Mouse (Mus musculus) intestine, postnatal 0 days (tissue): ENCODE measurements around the gene Dcun1d3. TPM values are rescaled to one million over a fixed set of nuclear protein-coding genes. Genes with fewer than 3 reads are reported as not detected.

ENCODE experiments used
- ATAC-seq: fragments of 200-750 bp; cut with Nextera tagmentation; 2 replicates; pipeline ENCODE4 v1.8.0; 2017; ENCODE audit warnings: mild to moderate bottlenecking, moderate TSS enrichment, moderate library complexity
- H3K27ac ChIP-seq: fragments of 300-500 bp; sonication (generic); 2 replicates; pipeline ENCODE4 v1.5.1; 2014; ENCODE audit warnings: mild to moderate bottlenecking, low read depth, low read length, moderate library complexity
- H3K27me3 ChIP-seq: fragments of 300-500 bp; sonication (generic); replicated peaks from 2 replicates; pipeline ENCODE4 v1.6.1; 2014; ENCODE audit warnings: low read length, mixed read lengths; ENCODE audit not compliant: control insufficient read depth, insufficient read depth
- H3K36me3 ChIP-seq: fragments of 300-500 bp; sonication (generic); 2 replicates; pipeline ENCODE4 v1.6.1; 2014; ENCODE audit warnings: mild to moderate bottlenecking, moderate library complexity; ENCODE audit not compliant: control insufficient read depth, insufficient read depth
- H3K4me1 ChIP-seq: fragments of 300-500 bp; sonication (generic); replicated peaks from 2 replicates; pipeline ENCODE4 v1.6.1; 2014; ENCODE audit warnings: antibody characterized with exemption, low read length, mixed read lengths; ENCODE audit not compliant: control insufficient read depth, insufficient read depth
- H3K4me2 ChIP-seq: fragments of 300-500 bp; sonication (generic); replicated peaks from 2 replicates; pipeline ENCODE4 v1.6.1; 2014; ENCODE audit warnings: low read depth, mild to moderate bottlenecking, moderate library complexity
- H3K4me3 ChIP-seq: fragments of 300-500 bp; sonication (generic); 2 replicates; pipeline ENCODE4 v1.5.1; 2014; ENCODE audit warnings: low read depth, low read length
- H3K9ac ChIP-seq: fragments of 300-500 bp; sonication (generic); 2 replicates; pipeline ENCODE4 v1.6.1; 2014; ENCODE audit warnings: mild to moderate bottlenecking, low read depth, low read length
- H3K9me3 ChIP-seq: fragments of 300-500 bp; sonication (generic); 2 replicates; pipeline ENCODE4 v1.6.1; 2016; ENCODE audit warnings: mixed run types; ENCODE audit not compliant: control insufficient read depth
- CTCF ChIP-seq: sonication (generic); IDR thresholded peaks from 2 replicates; pipeline ENCODE4 v1.5.1; 2016; ENCODE audit warnings: low read depth, mild to moderate bottlenecking, control low read depth, antibody characterized with exemption, moderate library complexity
- WGBS: fragments of 180-500 bp; shearing (Covaris S2); extraction: QIAGEN DNeasy Blood & Tissue Kit; methylation state at CpG from one replicate; pipeline ENCODE4 v1.1.7; 2014; 5-methylcytosine and 5-hydroxymethylcytosine counted together
- polyA plus RNA-seq: library from polyadenylated mRNA; unstranded; fragments of >200 nt; fragmentation: Nextera tagmentation; extraction: Ambion mirVana; gene quantifications from 2 replicates; pipeline ENCODE4 v1.2.1, GENCODE M21; 2015

Gene Dcun1d3
- polyA plus RNA-seq, 1 experiment from 2014 or later: 11.9 TPM

DNA sequence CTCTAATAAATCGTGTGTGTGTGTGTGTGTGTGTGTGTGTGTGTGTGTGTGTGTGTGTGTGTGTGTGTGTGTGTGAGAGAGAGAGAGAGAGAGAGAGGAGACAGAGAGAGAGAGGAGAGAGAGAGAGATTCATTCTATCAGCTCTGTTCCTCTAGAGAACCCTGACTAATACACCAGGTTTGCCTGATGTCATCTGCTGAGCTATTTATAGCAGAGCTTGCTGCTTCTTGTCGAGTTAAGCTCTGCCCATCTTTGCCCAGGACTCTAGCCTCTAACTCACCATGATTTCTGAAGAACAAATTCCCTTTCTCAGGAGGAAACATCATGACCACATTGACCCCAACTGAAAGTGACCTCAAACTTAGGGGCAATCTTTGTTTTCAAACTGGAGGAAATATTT, 24.4 kb upstream of the Dcun1d3 start:
- 34% methylated on average over 2 of the region's 2 CpGs for WGBS
- Histone ChIP-seq H3K4me2 (no peak overlapping the region), H3K4me1 (no peaks in the 10 kb centered on the region), H3K27ac (no peak overlapping the region), H3K9ac (no peak overlapping the region), H3K4me3 (no peak overlapping the region), H3K36me3 (no peaks in the 10 kb centered on the region), H3K27me3 (no peaks in the 10 kb centered on the region), H3K9me3 (no peaks in the 10 kb centered on the region)
- no peak for TF ChIP-seq CTCF
- no peak for ATAC-seq

GRCm38 (mm10) chr7:119911727-119912126, 15.6 kb upstream of the Dcun1d3 start:
- ATAC-seq: no peak
- Histone ChIP-seq H3K27ac (no peak overlapping the region), H3K4me1 (no peaks in the 10 kb centered on the region), H3K4me2 (no peak overlapping the region), H3K4me3 (no peak overlapping the region), H3K9ac (no peak overlapping the region), H3K27me3 (no peaks in the 10 kb centered on the region), H3K9me3 (no peaks in the 10 kb centered on the region), H3K36me3 (no peaks in the 10 kb centered on the region)
- TF ChIP-seq CTCF: no peak
- WGBS: 65% methylated on average over 3 of the region's 3 CpGs

GRCm38 (mm10) chr7:119906523-119907215, 10.6 kb upstream of the Dcun1d3 start:
- no peak for ATAC-seq
- no peak for TF ChIP-seq CTCF
- Histone ChIP-seq H3K27ac (no peak overlapping the region), H3K36me3 (no peaks in the 10 kb centered on the region), H3K4me3 (no peak overlapping the region), H3K9me3 (no peaks in the 10 kb centered on the region), H3K4me1 (no peaks in the 10 kb centered on the region), H3K9ac (no peak overlapping the region), H3K4me2 (no peak overlapping the region), H3K27me3 (no peaks in the 10 kb centered on the region)
- WGBS: 92% methylated on average over 3 of the region's 3 CpGs

GRCm38 (mm10) chr7:119899386-119900057, 3.4 kb upstream of the Dcun1d3 start:
- Histone ChIP-seq H3K27ac (no peak overlapping the region), H3K36me3 (no peaks in the 10 kb centered on the region), H3K27me3 (no peaks in the 10 kb centered on the region), H3K9ac (no peak overlapping the region), H3K4me3 (no peak overlapping the region), H3K4me1 (0 out of 2 replicates have a peak, but pooled peaks cover 6% of the 10 kb centered on the region), H3K4me2 (no peak overlapping the region), H3K9me3 (no peaks in the 10 kb centered on the region)
- no peak for ATAC-seq
- WGBS: 27% methylated on average over 3 of the region's 3 CpGs
- TF ChIP-seq CTCF: no peak

- no peak overlapping the region for H3K4me2 ChIP-seq
- no peak overlapping the region for H3K27ac ChIP-seq
- H3K4me1 ChIP-seq: 0 out of 2 replicates have a peak, but pooled peaks cover 6% of the 10 kb centered on the region
- no peaks in the 10 kb centered on the region for H3K36me3 ChIP-seq
- no peak overlapping the region for H3K4me3 ChIP-seq
- no peaks in the 10 kb centered on the region for H3K9me3 ChIP-seq
- 55% methylated on average over 1 of the region's 1 CpGs for WGBS
- TF ChIP-seq CTCF: no peak
- no peaks in the 10 kb centered on the region for H3K27me3 ChIP-seq
- ATAC-seq: no peak
- no peak overlapping the region for H3K9ac ChIP-seq
Observed at GRCm38 (mm10) chr7:119898247-119898856, 2.3 kb upstream of the Dcun1d3 start.

DNA sequence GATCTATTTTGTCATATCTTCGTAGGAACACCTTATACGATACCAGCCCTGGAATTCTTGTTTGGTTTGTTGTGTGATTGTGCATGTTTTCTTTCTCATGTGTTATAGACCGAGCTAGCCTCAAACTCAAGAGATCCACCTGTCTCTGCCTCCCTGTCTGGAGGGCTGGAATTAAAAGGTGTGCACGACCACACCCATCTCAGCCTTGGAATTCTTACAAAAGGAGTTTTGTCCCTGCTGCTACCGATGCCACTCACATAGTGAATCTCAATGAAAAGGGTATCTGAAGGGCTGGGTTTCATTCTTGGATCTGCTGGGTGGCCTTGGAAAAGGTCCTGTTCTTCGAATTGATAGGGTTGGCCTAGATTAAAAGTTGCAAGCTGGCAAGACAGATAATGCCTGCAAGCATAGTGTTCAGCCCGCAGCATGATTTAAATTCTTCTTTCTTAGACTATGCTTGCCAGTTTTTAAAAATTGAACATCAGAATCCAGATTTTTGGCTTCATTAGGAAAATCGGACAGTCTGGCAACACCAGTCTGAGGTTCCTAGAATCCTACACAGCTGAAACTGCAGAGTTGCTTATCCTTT, 1.5 kb upstream of the Dcun1d3 start:
- no peaks in the 10 kb centered on the region for H3K9me3 ChIP-seq
- H3K4me1 ChIP-seq: 0 out of 2 replicates have a peak, but pooled peaks cover 6% of the 10 kb centered on the region
- H3K27me3 ChIP-seq: no peaks in the 10 kb centered on the region
- H3K36me3 ChIP-seq: no peaks in the 10 kb centered on the region
- TF ChIP-seq CTCF: no peak
- 87% methylated on average over 8 of the region's 8 CpGs for WGBS
- no peak for ATAC-seq
- H3K27ac ChIP-seq: no peak overlapping the region
- no peak overlapping the region for H3K4me3 ChIP-seq
- no peak overlapping the region for H3K4me2 ChIP-seq
- H3K9ac ChIP-seq: no peak overlapping the region
